ENCODE assay signal across 14 mouse cellular contexts in the genomic region with DNA sequence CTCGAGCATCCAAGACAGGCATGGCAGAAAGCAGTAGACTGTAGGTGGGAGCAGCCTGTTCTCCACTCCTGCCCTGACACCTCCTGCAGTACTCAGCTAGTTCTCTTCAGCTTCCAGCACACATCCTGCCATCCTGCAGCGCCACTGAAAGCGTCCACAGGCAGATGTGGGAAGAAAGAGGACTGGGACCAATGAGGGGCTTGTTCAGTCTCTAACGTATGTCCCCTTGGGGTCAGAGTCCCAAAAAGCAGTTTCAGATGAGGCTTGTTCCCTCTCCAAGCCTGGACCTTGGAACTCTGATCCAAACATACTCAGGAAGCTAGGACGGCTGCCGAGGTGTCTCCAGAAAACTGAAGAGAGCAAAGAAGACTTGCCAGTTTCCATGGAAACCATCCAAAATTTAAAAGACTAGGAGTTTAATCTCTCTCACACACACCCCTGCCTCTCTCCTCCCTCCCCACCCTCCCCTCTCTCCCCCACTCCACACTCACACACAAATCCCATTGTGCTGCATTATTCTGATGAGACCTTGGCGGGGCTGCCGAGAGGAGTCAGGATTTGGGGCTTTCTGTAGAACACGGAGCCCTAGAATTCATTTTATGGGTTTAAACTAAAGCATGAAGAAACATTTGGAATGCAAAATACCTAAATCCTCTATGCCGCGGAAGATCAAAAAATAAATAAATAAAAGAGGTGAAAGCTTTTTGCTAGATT. TPM values are rescaled to one million over a fixed set of nuclear protein-coding genes. Genes with fewer than 3 reads are reported as not detected.
DNase-seq lines count a peak whose midpoint lies in the region; ATAC-seq and TF ChIP-seq lines count a peak whose summit lies in the region.
"Had no signal": no experiment of that assay in that cellular context is flagged by ENCODE, and none has a peak within 500 bp of the region (broad histone marks: within the 10 kb centered on the region; RNA-seq: fewer than 3 reads in every experiment).

No protein-coding gene starts in this region.

- H3K4me3 ChIP-seq in left cerebral cortex, adult 2 months: peak overlapping the region; percentile 20; the same call in 1 of the 2 replicates
- peak overlapping the region; percentile 3; the same call in 1 of the 2 replicates for H3K4me3 ChIP-seq in forebrain, embryonic 10.5 days
- H3K4me3 ChIP-seq in hindbrain, embryonic 15.5 days: peak overlapping the region; percentile 12; the same call in 1 of the 2 replicates
- no peak overlapping the region for H3K4me3 ChIP-seq in neural tube, embryonic 13.5 days
- no peak overlapping the region for H3K4me3 ChIP-seq in heart, embryonic 12.5 days
- H3K4me3 ChIP-seq: heart, adult 2 months had no signal

- H3K9ac ChIP-seq in hindbrain, embryonic 15.5 days: 0 out of 2 replicates have a peak overlapping the region, but pooled peaks have one; percentile 6
- peak overlapping the region; percentile 26; the same call in 1 of the 2 replicates for H3K9ac ChIP-seq in neural tube, embryonic 13.5 days
- H3K9ac ChIP-seq in heart, embryonic 12.5 days: no peak overlapping the region

- peak; percentile 46 for ATAC-seq in hindbrain, embryonic 15.5 days (ENCODE audit: low FRiP score, low read depth)
- peak; percentile 44; the same call in 1 of the 2 replicates for ATAC-seq in neural tube, embryonic 13.5 days (ENCODE audit: low read depth)
- no peak for ATAC-seq in heart, embryonic 12.5 days (ENCODE audit: insufficient number of reproducible peaks, low FRiP score)

- TF ChIP-seq CTCF in left cerebral cortex, adult 2 months (IDR thresholded peaks at IDR 0.05): no peak; the same call in 1 of the 2 replicates

- DNase-seq in left cerebral cortex, adult 2 months (ENCODE audit: extremely low spot score in 1 of 2, low spot score in 2 of 2): no peak
- no peak for DNase-seq in left cerebral cortex, adult 11 months (ENCODE audit: low spot score)
- no peak for DNase-seq in forebrain, embryonic 10.5 days (ENCODE audit: extremely low spot score, low spot score)
- no peak for DNase-seq in cerebellum, adult 11-12 months
- no peak for DNase-seq in yolk sac, embryonic 10.5 days (ENCODE audit: low spot score)
- DNase-seq: adrenal gland, adult 8-10 months; cerebellum, adult 9-10 months; heart, adult 2 months; kidney, postnatal 14 days; lung, adult 18-20 months; thymus, postnatal 36 days had no signal

- H3K27me3 ChIP-seq in forebrain, embryonic 10.5 days (ENCODE audit: poor library complexity, severe bottlenecking): no peaks in the 10 kb centered on the region
- H3K27me3 ChIP-seq in hindbrain, embryonic 15.5 days: no peaks in the 10 kb centered on the region
- H3K27me3 ChIP-seq in neural tube, embryonic 13.5 days: no peaks in the 10 kb centered on the region
- no peaks in the 10 kb centered on the region for H3K27me3 ChIP-seq in heart, embryonic 12.5 days (replicated peaks)

- H3K4me2 ChIP-seq in hindbrain, embryonic 15.5 days: peak overlapping the region; percentile 35
- peak overlapping the region; percentile 3; the same call in 1 of the 2 replicates for H3K4me2 ChIP-seq in neural tube, embryonic 13.5 days
- H3K4me2 ChIP-seq in heart, embryonic 12.5 days: no peak overlapping the region

- WGBS in forebrain, embryonic 10.5 days: 34% methylated on average over 11 of the region's 11 CpGs
- 21% methylated on average over 11 of the region's 11 CpGs for WGBS in hindbrain, embryonic 15.5 days
- WGBS in neural tube, embryonic 13.5 days: 36% methylated on average over 11 of the region's 11 CpGs
- WGBS in heart, embryonic 12.5 days: 43% methylated on average over 11 of the region's 11 CpGs

- H3K27ac ChIP-seq in left cerebral cortex, adult 2 months: peak overlapping the region; percentile 94
- peak overlapping the region; percentile 44 for H3K27ac ChIP-seq in forebrain, embryonic 10.5 days
- H3K27ac ChIP-seq in hindbrain, embryonic 15.5 days (replicated peaks): peak overlapping the region; percentile 72
- H3K27ac ChIP-seq in neural tube, embryonic 13.5 days (replicated peaks): 0 out of 2 replicates have a peak overlapping the region, but pooled peaks have one; percentile 5
- no peak overlapping the region for H3K27ac ChIP-seq in heart, embryonic 12.5 days (ENCODE audit: poor library complexity, severe bottlenecking)
- H3K27ac ChIP-seq: heart, adult 2 months had no signal

- peaks cover 30% of the 10 kb centered on the region for H3K4me1 ChIP-seq in forebrain, embryonic 10.5 days
- H3K4me1 ChIP-seq in hindbrain, embryonic 15.5 days (replicated peaks): peaks cover 37% of the 10 kb centered on the region
- peaks cover 36% of the 10 kb centered on the region for H3K4me1 ChIP-seq in neural tube, embryonic 13.5 days (replicated peaks)
- H3K4me1 ChIP-seq in heart, embryonic 12.5 days (replicated peaks): peaks cover 5% of the 10 kb centered on the region

- intact Hi-C loops in left cerebral cortex, adult 2 months (cut with DNase I): loop anchor here (1.0 kb wide), 1 partner anchor 70 kb away; no protein-coding TSS in a partner anchor

- H3K9me3 ChIP-seq in forebrain, embryonic 10.5 days: no peaks in the 10 kb centered on the region
- H3K9me3 ChIP-seq in hindbrain, embryonic 15.5 days: no peaks in the 10 kb centered on the region
- no peaks in the 10 kb centered on the region for H3K9me3 ChIP-seq in neural tube, embryonic 13.5 days
- no peaks in the 10 kb centered on the region for H3K9me3 ChIP-seq in heart, embryonic 12.5 days (replicated peaks)

- H3K36me3 ChIP-seq in forebrain, embryonic 10.5 days (replicated peaks): no peaks in the 10 kb centered on the region
- H3K36me3 ChIP-seq in hindbrain, embryonic 15.5 days: no peaks in the 10 kb centered on the region
- no peaks in the 10 kb centered on the region for H3K36me3 ChIP-seq in neural tube, embryonic 13.5 days
- no peaks in the 10 kb centered on the region for H3K36me3 ChIP-seq in heart, embryonic 12.5 days

RNA-seq across cellular contexts. Expression of a gene that starts 22.5 kb away (rescaled TPM):
- total RNA-seq in left cerebral cortex, adult 2 months (2021): 1,000 to 10,000 TPM; 2,238 to 2,247 TPM
- 1,249 and 1,251 TPM in 2 replicates for polyA plus RNA-seq in forebrain, embryonic 10.5 days (2016; fragmentation: Nextera tagmentation; extraction: Ambion mirVana)
- 2,617 and 2,778 TPM in 2 replicates for polyA plus RNA-seq in hindbrain, embryonic 15.5 days (2015; fragmentation: Nextera tagmentation; extraction: Ambion mirVana)
- polyA plus RNA-seq in neural tube, embryonic 13.5 days (2015; fragmentation: Nextera tagmentation; extraction: Ambion mirVana): 2,474 and 2,486 TPM in 2 replicates
- polyA plus RNA-seq in heart, embryonic 12.5 days (2016; fragmentation: Nextera tagmentation; extraction: Ambion mirVana): 849 and 887 TPM in 2 replicates

Comparison
In these comparisons a context has a peak if more than half of its experiments do, and no peak if none do; other contexts are left out.
1. H3K4me3 ChIP-seq: peak in left cerebral cortex, adult 2 months (single experiment), forebrain, embryonic 10.5 days (single experiment) and hindbrain, embryonic 15.5 days (single experiment); none in neural tube, embryonic 13.5 days (single experiment) and heart, embryonic 12.5 days (single experiment).